Mouse (Mus musculus): ENCODE measurements at regions not wholly inside any gene's neighbourhood (a gene's known extent, or its start where the extent isn't known, plus 50 kb on each side); places are given as distances from the start of the nearest gene placed in this dataset.

- no peak for DNase-seq (ENCODE audit: low spot score)
- no peak for TF ChIP-seq EP300 (IDR thresholded peaks at IDR 0.05; ENCODE audit: low read depth)
- no peak for TF ChIP-seq CTCF (IDR thresholded peaks at IDR 0.05; ENCODE audit: low read depth)
- no peak for ATAC-seq (ENCODE audit: insufficient read depth, low read depth)
- Histone ChIP-seq H3K27ac (ENCODE audit: low read depth) (no peak overlapping the region), H3K36me3 (replicated peaks; ENCODE audit: control insufficient read depth, insufficient read depth, low read length) (no peaks in the 10 kb centered on the region), H3K4me3 (ENCODE audit: low read depth, low read length) (no peak overlapping the region), H3K9ac (replicated peaks; ENCODE audit: low read depth, low read length) (no peak overlapping the region), H3K9me3 (replicated peaks; ENCODE audit: control insufficient read depth, low read length) (no peaks in the 10 kb centered on the region), H3K4me1 (ENCODE audit: control insufficient read depth, insufficient read depth) (no peaks in the 10 kb centered on the region), H3K4me2 (ENCODE audit: low read depth, low read length) (no peak overlapping the region), H3K27me3 (ENCODE audit: control insufficient read depth, insufficient read depth, low read length) (no peaks in the 10 kb centered on the region)
- 86% methylated on average over 3 of the region's 3 CpGs for WGBS
Measured at GRCm38 (mm10) chr1:61160505-61160904, 182.8 kb downstream of the Icos start.

- Histone ChIP-seq H3K9ac (replicated peaks; ENCODE audit: low read depth, low read length) (no peak overlapping the region), H3K4me2 (ENCODE audit: low read depth, low read length) (no peak overlapping the region), H3K27me3 (ENCODE audit: control insufficient read depth, insufficient read depth, low read length) (no peaks in the 10 kb centered on the region), H3K4me3 (ENCODE audit: low read depth, low read length) (no peak overlapping the region), H3K27ac (ENCODE audit: low read depth) (no peak overlapping the region), H3K9me3 (replicated peaks; ENCODE audit: control insufficient read depth, low read length) (no peaks in the 10 kb centered on the region), H3K36me3 (replicated peaks; ENCODE audit: control insufficient read depth, insufficient read depth, low read length) (no peaks in the 10 kb centered on the region), H3K4me1 (ENCODE audit: control insufficient read depth, insufficient read depth) (no peaks in the 10 kb centered on the region)
- TF ChIP-seq CTCF (IDR thresholded peaks at IDR 0.05; ENCODE audit: low read depth) = no peak
- WGBS = 74% methylated on average over 2 of the region's 2 CpGs
- no peak for DNase-seq (ENCODE audit: low spot score)
- ATAC-seq (ENCODE audit: insufficient read depth, low read depth) = no peak
Measured at GRCm38 (mm10) chr1:61164271-61164670, 186.5 kb downstream of the Icos start.

GRCm38 (mm10) chr1:61171941-61172340 is 194.2 kb downstream of the Icos start:
- H3K9ac ChIP-seq (replicated peaks; ENCODE audit: low read depth, low read length) = no peak overlapping the region
- DNase-seq (ENCODE audit: low spot score) (no peak), ATAC-seq (ENCODE audit: insufficient read depth, low read depth) (no peak)
- no peak overlapping the region for H3K4me3 ChIP-seq (ENCODE audit: low read depth, low read length)
- no peak overlapping the region for H3K4me2 ChIP-seq (ENCODE audit: low read depth, low read length)
- H3K36me3 ChIP-seq (replicated peaks; ENCODE audit: control insufficient read depth, insufficient read depth, low read length) = no peaks in the 10 kb centered on the region
- no peaks in the 10 kb centered on the region for H3K27me3 ChIP-seq (ENCODE audit: control insufficient read depth, insufficient read depth, low read length)
- H3K27ac ChIP-seq (ENCODE audit: low read depth) = no peak overlapping the region
- no peaks in the 10 kb centered on the region; the same call in 1 of the 2 replicates for H3K4me1 ChIP-seq (ENCODE audit: control insufficient read depth, insufficient read depth)
- 58% methylated on average over 6 of the region's 6 CpGs for WGBS
- no peaks in the 10 kb centered on the region for H3K9me3 ChIP-seq (replicated peaks; ENCODE audit: control insufficient read depth, low read length)
- TF ChIP-seq CTCF (IDR thresholded peaks at IDR 0.05; ENCODE audit: low read depth) = no peak
- TF ChIP-seq EP300 (IDR thresholded peaks at IDR 0.05; ENCODE audit: low read depth) = no peak

GRCm38 (mm10) chr1:61172946-61173345 is 195.2 kb downstream of the Icos start:
- H3K27ac ChIP-seq (ENCODE audit: low read depth) = no peak overlapping the region
- DNase-seq (ENCODE audit: low spot score) (no peak), ATAC-seq (ENCODE audit: insufficient read depth, low read depth) (no peak)
- no peaks in the 10 kb centered on the region for H3K27me3 ChIP-seq (ENCODE audit: control insufficient read depth, insufficient read depth, low read length)
- no peaks in the 10 kb centered on the region for H3K36me3 ChIP-seq (replicated peaks; ENCODE audit: control insufficient read depth, insufficient read depth, low read length)
- no peaks in the 10 kb centered on the region for H3K9me3 ChIP-seq (replicated peaks; ENCODE audit: control insufficient read depth, low read length)
- H3K4me1 ChIP-seq (ENCODE audit: control insufficient read depth, insufficient read depth) = no peaks in the 10 kb centered on the region; the same call in 1 of the 2 replicates
- H3K4me2 ChIP-seq (ENCODE audit: low read depth, low read length) = no peak overlapping the region
- H3K9ac ChIP-seq (replicated peaks; ENCODE audit: low read depth, low read length) = no peak overlapping the region
- 65% methylated on average over 6 of the region's 6 CpGs for WGBS
- TF ChIP-seq CTCF (IDR thresholded peaks at IDR 0.05; ENCODE audit: low read depth) (no peak), EP300 (IDR thresholded peaks at IDR 0.05; ENCODE audit: low read depth) (no peak)
- no peak overlapping the region for H3K4me3 ChIP-seq (ENCODE audit: low read depth, low read length)

- H3K9ac ChIP-seq (replicated peaks; ENCODE audit: low read depth, low read length) = no peak overlapping the region
- H3K9me3 ChIP-seq (replicated peaks; ENCODE audit: control insufficient read depth, low read length) = no peaks in the 10 kb centered on the region
- DNase-seq (ENCODE audit: low spot score) = no peak
- ATAC-seq (ENCODE audit: insufficient read depth, low read depth) = no peak
- no peak overlapping the region for H3K27ac ChIP-seq (ENCODE audit: low read depth)
- H3K4me3 ChIP-seq (ENCODE audit: low read depth, low read length) = no peak overlapping the region
- TF ChIP-seq EP300 (IDR thresholded peaks at IDR 0.05; ENCODE audit: low read depth) (no peak), CTCF (IDR thresholded peaks at IDR 0.05; ENCODE audit: low read depth) (no peak)
- no peaks in the 10 kb centered on the region; the same call in 1 of the 2 replicates for H3K4me1 ChIP-seq (ENCODE audit: control insufficient read depth, insufficient read depth)
- no peaks in the 10 kb centered on the region for H3K27me3 ChIP-seq (ENCODE audit: control insufficient read depth, insufficient read depth, low read length)
- H3K4me2 ChIP-seq (ENCODE audit: low read depth, low read length) = no peak overlapping the region
- 83% methylated on average over 2 of the region's 2 CpGs for WGBS
- no peaks in the 10 kb centered on the region for H3K36me3 ChIP-seq (replicated peaks; ENCODE audit: control insufficient read depth, insufficient read depth, low read length)
Measured at GRCm38 (mm10) chr1:61175239-61175638, 197.5 kb downstream of the Icos start.

GRCm38 (mm10) chr1:61179461-61179860 is 201.7 kb downstream of the Icos start:
- H3K27me3 ChIP-seq (ENCODE audit: control insufficient read depth, insufficient read depth, low read length) = no peaks in the 10 kb centered on the region
- H3K4me1 ChIP-seq (ENCODE audit: control insufficient read depth, insufficient read depth) = peaks cover 8% of the 10 kb centered on the region; the same call in 1 of the 2 replicates
- DNase-seq (ENCODE audit: low spot score) (no peak), ATAC-seq (ENCODE audit: insufficient read depth, low read depth) (no peak)
- TF ChIP-seq EP300 (IDR thresholded peaks at IDR 0.05; ENCODE audit: low read depth) (no peak), CTCF (IDR thresholded peaks at IDR 0.05; ENCODE audit: low read depth) (no peak)
- H3K27ac ChIP-seq (ENCODE audit: low read depth) = no peak overlapping the region
- no peak overlapping the region for H3K4me2 ChIP-seq (ENCODE audit: low read depth, low read length)
- H3K9ac ChIP-seq (replicated peaks; ENCODE audit: low read depth, low read length) = no peak overlapping the region
- no peaks in the 10 kb centered on the region for H3K36me3 ChIP-seq (replicated peaks; ENCODE audit: control insufficient read depth, insufficient read depth, low read length)
- H3K9me3 ChIP-seq (replicated peaks; ENCODE audit: control insufficient read depth, low read length) = no peaks in the 10 kb centered on the region
- 76% methylated on average over 9 of the region's 9 CpGs for WGBS
- H3K4me3 ChIP-seq (ENCODE audit: low read depth, low read length) = no peak overlapping the region
